Mouse (Mus musculus): Measurements from ENCODE around the gene Cd81. TPM values are rescaled to one million over a fixed set of nuclear protein-coding genes. Genes with fewer than 3 reads are reported as not detected.

Gene Cd81
- polyA plus RNA-seq, 1 experiment from 2014 or later: 576 TPM

DNA sequence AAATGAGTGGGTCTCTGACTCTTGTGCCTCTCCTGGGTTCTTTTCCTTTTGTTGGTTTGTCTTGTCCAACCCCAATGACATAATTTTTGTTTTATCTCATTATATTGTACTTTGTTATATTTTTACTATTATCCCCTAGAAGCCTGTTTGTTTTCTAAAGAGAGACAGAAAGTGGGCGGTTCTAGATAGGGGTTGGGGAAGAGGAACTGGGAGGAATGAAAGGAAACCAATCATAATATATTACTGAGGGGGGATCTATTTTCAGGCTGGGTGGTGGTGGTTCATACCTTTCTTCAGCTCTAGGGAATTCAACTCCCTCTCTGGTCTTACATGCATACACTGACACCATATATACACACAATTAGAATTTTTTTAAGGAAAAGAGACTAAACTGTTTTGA, 28.2 kb upstream of the Cd81 start:
- Histone ChIP-seq H3K27ac (no peak overlapping the region), H3K4me3 (replicated peaks) (no peak overlapping the region), H3K36me3 (no peaks in the 10 kb centered on the region), H3K4me2 (no peak overlapping the region), H3K9ac (no peak overlapping the region), H3K27me3 (no peaks in the 10 kb centered on the region), H3K9me3 (replicated peaks) (no peaks in the 10 kb centered on the region), H3K4me1 (0 out of 2 replicates have a peak, but pooled peaks cover 3% of the 10 kb centered on the region)
- no peak for ATAC-seq (replicated peaks; ENCODE audit: low FRiP score)
- WGBS: 84% methylated on average over 1 of the region's 1 CpGs

DNA sequence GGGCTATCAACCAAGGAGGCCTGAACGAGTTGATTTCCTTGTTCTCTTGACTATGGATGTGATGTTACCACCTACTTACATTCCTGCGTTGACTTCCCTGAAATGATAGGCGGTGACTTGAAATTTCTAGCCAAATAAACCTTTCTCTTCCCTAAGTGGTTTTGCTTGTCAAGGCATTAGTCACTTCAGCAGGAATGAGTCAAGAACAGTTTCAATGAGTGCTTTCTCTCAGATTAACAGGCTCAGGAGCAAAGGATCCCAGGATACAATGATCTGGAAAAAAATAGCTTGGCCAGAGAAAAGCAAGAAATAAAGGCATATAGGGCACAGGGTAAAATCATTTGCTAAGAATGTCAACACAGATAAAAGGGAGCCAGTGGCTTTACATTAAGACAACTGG, 27.0 kb upstream of the Cd81 start:
- Histone ChIP-seq H3K9me3 (replicated peaks) (no peaks in the 10 kb centered on the region), H3K27me3 (no peaks in the 10 kb centered on the region), H3K36me3 (no peaks in the 10 kb centered on the region), H3K4me1 (0 out of 2 replicates have a peak, but pooled peaks cover 3% of the 10 kb centered on the region), H3K9ac (no peak overlapping the region), H3K4me2 (no peak overlapping the region), H3K4me3 (replicated peaks) (no peak overlapping the region), H3K27ac (no peak overlapping the region)
- ATAC-seq (replicated peaks; ENCODE audit: low FRiP score): no peak
- WGBS: 85% methylated on average over 3 of the region's 3 CpGs

DNA sequence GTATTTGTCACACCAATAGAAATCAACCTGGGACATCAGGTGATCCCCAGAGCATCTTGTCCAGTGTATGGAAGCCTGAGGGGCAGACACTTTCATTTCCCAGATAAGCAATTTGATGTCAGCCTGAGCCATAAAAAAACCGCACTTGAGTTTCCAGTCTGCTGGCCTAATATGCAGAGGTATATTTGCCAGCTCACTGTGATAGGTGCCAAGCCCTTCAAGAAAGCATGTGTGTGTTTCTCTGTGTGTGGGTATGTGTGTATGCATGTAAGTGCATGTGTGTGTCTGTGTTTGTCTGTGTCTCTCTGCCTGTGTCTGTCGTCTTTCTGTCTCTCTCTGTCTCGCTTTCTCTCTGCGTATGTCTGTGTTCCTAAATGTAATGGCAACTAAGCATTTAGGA, 25.3 kb upstream of the Cd81 start:
- Histone ChIP-seq H3K4me3 (replicated peaks) (no peak overlapping the region), H3K4me1 (0 out of 2 replicates have a peak, but pooled peaks cover 3% of the 10 kb centered on the region), H3K9me3 (replicated peaks) (no peaks in the 10 kb centered on the region), H3K27ac (no peak overlapping the region), H3K36me3 (0 out of 2 replicates have a peak, but pooled peaks cover 4% of the 10 kb centered on the region), H3K27me3 (no peaks in the 10 kb centered on the region), H3K9ac (no peak overlapping the region), H3K4me2 (no peak overlapping the region)
- 89% methylated on average over 4 of the region's 4 CpGs for WGBS
- no peak for ATAC-seq (replicated peaks; ENCODE audit: low FRiP score)

DNA sequence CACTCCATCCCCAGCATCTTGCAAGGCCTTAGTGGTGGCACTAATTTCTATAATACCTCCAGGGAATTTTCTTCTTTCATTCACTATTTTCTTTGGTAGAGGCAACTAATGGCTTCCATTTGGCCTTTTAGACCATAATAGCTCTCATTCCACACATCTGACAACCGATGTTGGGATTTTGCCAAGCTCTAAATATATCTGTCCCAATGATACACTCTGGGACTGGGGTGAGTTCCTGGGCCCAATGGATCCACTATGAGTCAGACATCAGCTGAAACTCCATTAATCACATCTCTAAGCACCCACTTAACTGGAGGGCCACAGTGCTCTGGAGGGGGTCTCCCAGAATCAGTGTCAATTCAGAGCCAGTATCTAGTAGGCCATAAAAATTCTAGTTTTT, 20.7 kb upstream of the Cd81 start:
- no peak overlapping the region for H3K4me3 ChIP-seq (replicated peaks)
- WGBS: 72% methylated on average over 1 of the region's 1 CpGs
- H3K9ac ChIP-seq: no peak overlapping the region
- H3K27me3 ChIP-seq: no peaks in the 10 kb centered on the region
- H3K9me3 ChIP-seq (replicated peaks): no peaks in the 10 kb centered on the region
- no peak overlapping the region for H3K4me2 ChIP-seq
- H3K4me1 ChIP-seq: 0 out of 2 replicates have a peak, but pooled peaks cover 3% of the 10 kb centered on the region
- ATAC-seq (replicated peaks; ENCODE audit: low FRiP score): no peak
- peaks cover 4% of the 10 kb centered on the region; the same call in 1 of the 2 replicates for H3K36me3 ChIP-seq
- H3K27ac ChIP-seq: no peak overlapping the region

DNA sequence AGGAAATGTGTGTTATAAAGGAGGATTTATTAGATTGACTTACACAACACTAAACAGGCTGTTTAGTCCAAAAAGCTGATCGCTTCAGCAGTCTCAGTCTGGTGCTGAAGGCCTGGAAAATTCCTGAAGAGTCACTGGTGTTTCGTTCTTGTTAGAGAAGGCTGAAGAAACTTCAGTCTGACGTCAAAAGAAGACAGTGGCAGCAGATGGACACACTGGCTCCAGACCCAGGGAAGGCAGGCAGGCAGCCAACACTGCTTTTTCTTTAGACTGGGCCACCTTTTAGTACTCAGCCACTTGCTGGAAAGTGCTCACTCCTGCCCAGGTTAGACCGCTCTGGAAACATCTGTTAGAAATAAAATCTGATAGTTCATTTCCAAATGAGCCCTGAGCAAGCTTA, 19.0 kb upstream of the Cd81 start:
- H3K4me3 ChIP-seq (replicated peaks): no peak overlapping the region
- H3K36me3 ChIP-seq: peaks cover 4% of the 10 kb centered on the region; the same call in 1 of the 2 replicates
- 0 out of 2 replicates have a peak, but pooled peaks cover 2% of the 10 kb centered on the region for H3K4me1 ChIP-seq
- no peaks in the 10 kb centered on the region for H3K9me3 ChIP-seq (replicated peaks)
- no peak overlapping the region for H3K4me2 ChIP-seq
- H3K9ac ChIP-seq: no peak overlapping the region
- 85% methylated on average over 4 of the region's 4 CpGs for WGBS
- H3K27ac ChIP-seq: no peak overlapping the region
- no peak for ATAC-seq (replicated peaks; ENCODE audit: low FRiP score)
- H3K27me3 ChIP-seq: no peaks in the 10 kb centered on the region

DNA sequence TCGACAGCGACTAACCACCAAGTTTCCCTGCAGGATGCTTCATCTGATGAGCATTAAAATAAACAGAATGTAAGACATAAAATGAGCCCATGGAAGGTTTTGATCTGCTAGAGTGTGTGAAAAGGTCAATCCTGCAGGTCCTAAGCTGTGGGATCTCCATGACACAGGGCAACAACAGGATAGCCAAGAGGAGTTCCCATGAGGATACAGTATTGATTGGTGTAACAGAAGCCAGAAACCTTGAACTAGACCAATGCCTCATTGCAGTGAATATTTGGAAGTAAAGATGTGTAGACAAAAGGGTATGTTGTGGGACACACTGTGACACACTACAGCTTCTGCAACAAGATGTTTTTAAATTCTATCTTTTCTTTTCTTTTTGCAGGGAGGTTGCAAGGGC, 18.4 kb upstream of the Cd81 start:
- H3K4me2 ChIP-seq: no peak overlapping the region
- H3K4me3 ChIP-seq (replicated peaks): no peak overlapping the region
- no peak for ATAC-seq (replicated peaks; ENCODE audit: low FRiP score)
- WGBS: 96% methylated on average over 2 of the region's 2 CpGs
- no peak overlapping the region for H3K9ac ChIP-seq
- H3K4me1 ChIP-seq: 0 out of 2 replicates have a peak, but pooled peaks cover 3% of the 10 kb centered on the region
- H3K9me3 ChIP-seq (replicated peaks): no peaks in the 10 kb centered on the region
- H3K36me3 ChIP-seq: peaks cover 4% of the 10 kb centered on the region; the same call in 1 of the 2 replicates
- no peaks in the 10 kb centered on the region for H3K27me3 ChIP-seq
- no peak overlapping the region for H3K27ac ChIP-seq

DNA sequence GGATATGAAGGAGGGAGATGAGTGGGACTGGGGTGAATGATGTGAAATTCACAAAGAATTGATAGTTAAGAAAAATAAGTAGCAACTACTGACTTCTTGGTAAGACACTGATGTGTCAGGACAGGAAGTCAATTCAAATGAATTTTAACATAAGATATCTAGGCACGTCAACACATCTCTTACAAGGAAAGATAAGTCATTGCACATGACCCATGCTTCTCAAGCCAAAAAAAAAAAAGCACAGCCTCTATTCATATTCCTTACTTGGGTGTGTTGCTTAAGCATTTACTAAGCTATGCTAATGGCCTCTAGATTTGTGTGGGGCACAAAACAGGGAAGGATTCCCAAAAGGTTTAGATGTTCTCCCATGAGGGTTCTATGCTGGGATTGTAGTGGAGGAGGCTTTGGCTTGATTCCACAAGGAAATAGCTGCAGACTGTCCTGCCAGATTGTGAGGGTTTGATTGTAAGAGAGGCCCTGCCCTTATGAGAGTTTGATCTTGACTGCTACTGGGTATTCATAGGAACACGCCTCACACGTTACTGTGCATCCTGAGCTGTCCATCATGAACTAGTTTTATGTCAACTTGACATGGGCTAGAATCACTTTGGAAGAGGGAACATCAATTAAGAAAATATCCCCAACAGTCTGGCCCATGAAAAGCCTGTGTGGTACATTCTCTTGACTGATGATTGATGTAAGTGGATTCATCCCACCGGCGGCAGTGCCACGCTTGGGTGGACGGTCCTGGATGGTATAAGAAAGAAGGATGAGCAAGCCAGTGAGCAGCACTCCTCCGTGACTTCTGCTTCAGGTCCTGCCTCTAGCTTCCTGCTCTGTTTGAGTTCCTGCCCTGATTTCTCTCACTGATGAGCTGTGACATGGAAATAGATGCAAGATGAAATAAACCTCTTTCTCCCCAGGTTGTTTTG, 17.8 kb upstream of the Cd81 start:
- no peak overlapping the region for H3K9ac ChIP-seq
- H3K4me2 ChIP-seq: no peak overlapping the region
- peaks cover 4% of the 10 kb centered on the region; the same call in 1 of the 2 replicates for H3K36me3 ChIP-seq
- no peak for ATAC-seq (replicated peaks; ENCODE audit: low FRiP score)
- 0 out of 2 replicates have a peak, but pooled peaks cover 3% of the 10 kb centered on the region for H3K4me1 ChIP-seq
- H3K4me3 ChIP-seq (replicated peaks): no peak overlapping the region
- H3K9me3 ChIP-seq (replicated peaks): no peaks in the 10 kb centered on the region
- no peaks in the 10 kb centered on the region for H3K27me3 ChIP-seq
- no peak overlapping the region for H3K27ac ChIP-seq
- WGBS: 89% methylated on average over 8 of the region's 8 CpGs

DNA sequence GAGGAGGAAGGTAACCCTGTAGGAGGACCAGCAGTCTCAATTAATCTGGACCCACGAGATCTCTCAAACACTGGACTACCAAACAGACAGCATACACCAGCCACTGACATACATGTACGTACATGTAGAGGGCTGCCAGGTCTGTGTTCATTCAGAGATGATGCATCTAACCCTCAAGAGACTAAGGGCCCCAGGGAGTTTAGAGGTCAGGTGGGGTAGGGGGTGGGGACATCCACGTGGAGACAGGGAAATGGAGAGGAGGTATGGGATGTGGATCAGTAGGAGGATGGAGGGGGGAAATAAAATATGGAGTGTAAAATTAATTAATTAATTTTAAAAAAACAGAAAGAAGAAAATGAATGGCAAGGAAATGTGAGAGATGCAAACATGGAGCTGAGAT, 15.8 kb upstream of the Cd81 start:
- Histone ChIP-seq H3K36me3 (no peaks in the 10 kb centered on the region; the same call in 1 of the 2 replicates), H3K4me1 (peaks cover 7% of the 10 kb centered on the region; the same call in 1 of the 2 replicates), H3K27ac (no peak overlapping the region), H3K4me2 (no peak overlapping the region), H3K9me3 (replicated peaks) (no peaks in the 10 kb centered on the region), H3K4me3 (replicated peaks) (no peak overlapping the region), H3K9ac (no peak overlapping the region), H3K27me3 (no peaks in the 10 kb centered on the region)
- no peak for ATAC-seq (replicated peaks; ENCODE audit: low FRiP score)
- WGBS: 80% methylated on average over 3 of the region's 3 CpGs

DNA sequence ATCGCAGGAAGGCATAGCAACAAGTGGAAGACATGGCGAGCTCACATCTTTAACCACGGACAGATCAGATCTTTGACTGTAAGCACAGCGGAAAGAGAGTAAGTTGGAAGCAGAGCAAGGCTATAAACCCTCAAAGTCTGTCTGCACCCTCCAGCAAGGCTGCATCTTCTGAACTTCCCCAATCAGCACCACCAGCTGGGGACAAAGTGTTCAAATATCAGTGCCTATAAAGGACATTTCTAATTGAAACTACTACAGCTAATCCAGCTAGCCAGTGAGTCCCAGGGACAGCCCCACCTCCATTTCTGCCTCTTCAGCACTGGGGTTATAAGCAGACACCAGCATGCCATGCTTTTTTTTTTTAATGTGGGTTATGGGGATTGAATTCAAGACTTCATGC, 15.2 kb upstream of the Cd81 start:
- Histone ChIP-seq H3K9ac (no peak overlapping the region), H3K9me3 (replicated peaks) (no peaks in the 10 kb centered on the region), H3K27me3 (no peaks in the 10 kb centered on the region), H3K4me2 (no peak overlapping the region), H3K4me3 (replicated peaks) (no peak overlapping the region), H3K4me1 (peaks cover 13% of the 10 kb centered on the region), H3K36me3 (no peaks in the 10 kb centered on the region; the same call in 1 of the 2 replicates), H3K27ac (no peak overlapping the region)
- ATAC-seq (replicated peaks; ENCODE audit: low FRiP score): no peak
- 93% methylated on average over 4 of the region's 4 CpGs for WGBS

DNA sequence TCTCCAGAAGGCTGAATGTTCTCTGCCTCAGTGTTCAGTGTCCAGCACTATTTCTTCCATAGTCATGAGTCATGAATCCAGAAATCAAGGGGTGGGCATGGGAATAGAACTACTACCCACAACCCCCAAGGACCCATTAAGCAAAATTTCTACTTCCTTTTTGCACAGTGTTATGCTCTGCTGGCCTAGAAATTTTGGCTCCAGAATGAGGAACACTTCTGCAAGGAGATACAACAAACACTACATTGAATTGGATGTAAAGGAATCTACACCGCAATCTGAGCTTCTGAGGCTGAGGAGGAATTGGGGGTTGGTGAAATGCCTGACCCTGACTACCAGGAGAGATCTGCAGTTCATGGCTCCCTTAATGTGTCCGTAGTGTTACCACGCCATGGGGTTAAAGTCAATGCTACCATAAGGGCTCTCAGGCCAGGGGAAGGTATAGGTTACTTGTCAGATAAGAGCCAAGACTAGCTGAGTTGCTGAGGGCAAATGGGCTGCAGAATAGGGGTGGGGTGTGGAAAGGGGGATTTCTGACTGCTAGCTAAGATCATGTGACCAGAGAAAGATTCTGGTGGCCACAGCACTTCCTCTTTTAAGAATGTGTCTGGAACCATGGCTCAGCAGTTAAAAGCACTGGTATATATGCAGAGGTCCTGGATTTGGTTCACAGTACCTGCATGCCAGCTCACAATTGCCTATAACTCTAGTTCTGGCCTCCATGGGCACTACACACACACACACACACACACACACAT, 14.2 kb upstream of the Cd81 start:
- ATAC-seq (replicated peaks; ENCODE audit: low FRiP score): no peak
- Histone ChIP-seq H3K4me2 (no peak overlapping the region), H3K4me3 (replicated peaks) (no peak overlapping the region), H3K27me3 (no peaks in the 10 kb centered on the region), H3K4me1 (peaks cover 19% of the 10 kb centered on the region), H3K9me3 (replicated peaks) (no peaks in the 10 kb centered on the region), H3K27ac (no peak overlapping the region), H3K9ac (no peak overlapping the region), H3K36me3 (no peaks in the 10 kb centered on the region; the same call in 1 of the 2 replicates)
- WGBS: 85% methylated on average over 3 of the region's 3 CpGs

DNA sequence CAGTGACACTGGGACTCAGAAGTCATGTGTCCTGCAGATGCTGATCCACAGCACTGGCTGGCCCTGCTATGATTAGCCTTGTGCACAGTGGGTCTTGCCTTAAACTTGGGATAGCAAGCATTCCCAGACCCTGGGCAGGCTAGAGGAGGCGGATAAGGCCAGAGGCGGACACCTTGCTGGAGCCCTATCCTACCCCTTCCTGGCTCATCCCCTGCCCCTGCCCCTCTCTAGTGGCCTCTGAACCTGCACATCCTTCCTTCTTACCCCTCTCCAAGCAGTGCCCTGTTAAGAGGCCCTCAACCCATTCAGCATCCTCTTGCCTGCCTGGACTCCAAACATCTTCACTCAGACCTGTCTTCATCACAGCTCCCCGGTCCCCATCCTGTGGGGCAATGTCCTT, 12.0 kb upstream of the Cd81 start:
- no peaks in the 10 kb centered on the region for H3K9me3 ChIP-seq (replicated peaks)
- no peaks in the 10 kb centered on the region for H3K27me3 ChIP-seq
- no peak for ATAC-seq (replicated peaks; ENCODE audit: low FRiP score)
- no peak overlapping the region for H3K4me2 ChIP-seq
- 96% methylated on average over 3 of the region's 3 CpGs for WGBS
- H3K27ac ChIP-seq: no peak overlapping the region
- no peak overlapping the region for H3K4me3 ChIP-seq (replicated peaks)
- no peak overlapping the region for H3K9ac ChIP-seq
- H3K36me3 ChIP-seq: no peaks in the 10 kb centered on the region
- peaks cover 19% of the 10 kb centered on the region for H3K4me1 ChIP-seq
